Mouse (Mus musculus) kidney, postnatal 14 days (tissue): ENCODE measurements around the gene Lancl1.

ENCODE experiments used
- DNase-seq: peaks from one replicate; pipeline ENCODE4 v3.0.0; 2022; ENCODE audit warnings: mixed read lengths

Lancl1 gene

GRCm38 (mm10) chr1:67014205-67014604 lies 24.5 kb downstream of the Lancl1 start:
- no peak for DNase-seq

GRCm38 (mm10) chr1:67010520-67010919 lies 28.2 kb downstream of the Lancl1 start:
- no peak for DNase-seq

- peak; percentile 42 for DNase-seq
Measured at GRCm38 (mm10) chr1:67003699-67004098, 35.0 kb downstream of the Lancl1 start.

GRCm38 (mm10) chr1:67002226-67002625 lies 36.4 kb downstream of the Lancl1 start:
- no peak for DNase-seq

GRCm38 (mm10) chr1:67001367-67001766 lies 37.3 kb downstream of the Lancl1 start:
- DNase-seq, result no peak

GRCm38 (mm10) chr1:67000484-67000883 lies 38.2 kb downstream of the Lancl1 start:
- no peak for DNase-seq

- no peak for DNase-seq
Measured at GRCm38 (mm10) chr1:66998601-66999000, 40.1 kb downstream of the Lancl1 start.

- DNase-seq, result no peak
Measured at GRCm38 (mm10) chr1:66998188-66998587, 40.5 kb downstream of the Lancl1 start.

- DNase-seq, result no peak
Measured at GRCm38 (mm10) chr1:66996819-66997218, 41.9 kb downstream of the Lancl1 start.

- peak; percentile 54 for DNase-seq
Measured at GRCm38 (mm10) chr1:66992764-66993163, 45.9 kb downstream of the Lancl1 start.

- DNase-seq, result no peak
Measured at GRCm38 (mm10) chr1:66987558-66988190, 51.0 kb downstream of the Lancl1 start.

- no peak for DNase-seq
Measured at GRCm38 (mm10) chr1:66985906-66986305, 52.8 kb downstream of the Lancl1 start.

- no peak for DNase-seq
Measured at GRCm38 (mm10) chr1:66985129-66985698, 53.5 kb downstream of the Lancl1 start.

GRCm38 (mm10) chr1:66980129-66980528 lies 58.5 kb downstream of the Lancl1 start:
- no peak for DNase-seq

GRCm38 (mm10) chr1:66975456-66975855 lies 63.2 kb downstream of the Lancl1 start:
- DNase-seq, result peak; percentile 7

- no peak for DNase-seq
Measured at GRCm38 (mm10) chr1:66964857-66965256, 73.8 kb downstream of the Lancl1 start.

GRCm38 (mm10) chr1:66960536-66961243 lies 78.0 kb downstream of the Lancl1 start:
- no peak for DNase-seq

- DNase-seq, result no peak
Measured at GRCm38 (mm10) chr1:66957361-66957760, 81.3 kb downstream of the Lancl1 start.

GRCm38 (mm10) chr1:66951086-66951485 lies 87.6 kb downstream of the Lancl1 start:
- DNase-seq, result no peak
